Mouse (Mus musculus): ENCODE measurements at regions not wholly inside any gene's neighbourhood (a gene's known extent, or its start where the extent isn't known, plus 50 kb on each side); places are given as distances from the start of the nearest gene placed in this dataset.
A peak's percentile ranks its signal among the peaks of the same experiment; 100 is the strongest.

DNA sequence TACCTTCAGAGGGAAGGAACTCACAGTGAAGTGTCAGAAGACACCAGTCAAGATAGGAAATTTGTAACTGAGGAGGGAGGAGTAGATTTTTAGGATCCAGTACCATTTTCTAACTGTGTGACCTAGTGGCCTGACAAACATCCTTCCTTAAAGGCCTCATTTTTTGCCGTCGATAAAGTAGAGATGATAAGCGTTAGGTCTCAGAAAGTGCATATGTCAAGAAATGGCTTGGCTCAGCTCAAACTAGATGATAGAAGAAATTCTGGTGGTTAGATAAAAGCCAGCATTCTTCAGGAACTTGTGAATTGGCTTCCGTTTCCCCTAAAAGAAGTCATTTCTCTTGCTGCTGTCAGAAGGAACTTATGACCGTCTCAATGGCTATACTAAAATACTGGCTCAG, 324.1 kb upstream of the Mpdz start:
- no peak for DNase-seq (ENCODE audit: low read depth in 1 of 2, low spot score in 2 of 2)
- no peak overlapping the region for H3K27ac ChIP-seq (ENCODE audit: insufficient read depth, low read length)
- TF ChIP-seq CTCF (IDR thresholded peaks at IDR 0.05; ENCODE audit: extremely low read depth, insufficient read depth, insufficient read length, insufficient replicate concordance) (no peak), POLR2A (IDR thresholded peaks at IDR 0.05; ENCODE audit: low read depth, low read length) (no peak)
- 47% methylated on average over 5 of the region's 5 CpGs for WGBS
- H3K27me3 ChIP-seq (ENCODE audit: control insufficient read depth, insufficient read depth, low read length): no peaks in the 10 kb centered on the region
- H3K4me3 ChIP-seq (ENCODE audit: extremely low read depth, insufficient read depth, insufficient read length): no peak overlapping the region
- H3K36me3 ChIP-seq (ENCODE audit: control insufficient read depth, insufficient read depth, low read length): no peaks in the 10 kb centered on the region
- no peaks in the 10 kb centered on the region for H3K4me1 ChIP-seq (ENCODE audit: control insufficient read depth, insufficient read depth, insufficient read length)

DNA sequence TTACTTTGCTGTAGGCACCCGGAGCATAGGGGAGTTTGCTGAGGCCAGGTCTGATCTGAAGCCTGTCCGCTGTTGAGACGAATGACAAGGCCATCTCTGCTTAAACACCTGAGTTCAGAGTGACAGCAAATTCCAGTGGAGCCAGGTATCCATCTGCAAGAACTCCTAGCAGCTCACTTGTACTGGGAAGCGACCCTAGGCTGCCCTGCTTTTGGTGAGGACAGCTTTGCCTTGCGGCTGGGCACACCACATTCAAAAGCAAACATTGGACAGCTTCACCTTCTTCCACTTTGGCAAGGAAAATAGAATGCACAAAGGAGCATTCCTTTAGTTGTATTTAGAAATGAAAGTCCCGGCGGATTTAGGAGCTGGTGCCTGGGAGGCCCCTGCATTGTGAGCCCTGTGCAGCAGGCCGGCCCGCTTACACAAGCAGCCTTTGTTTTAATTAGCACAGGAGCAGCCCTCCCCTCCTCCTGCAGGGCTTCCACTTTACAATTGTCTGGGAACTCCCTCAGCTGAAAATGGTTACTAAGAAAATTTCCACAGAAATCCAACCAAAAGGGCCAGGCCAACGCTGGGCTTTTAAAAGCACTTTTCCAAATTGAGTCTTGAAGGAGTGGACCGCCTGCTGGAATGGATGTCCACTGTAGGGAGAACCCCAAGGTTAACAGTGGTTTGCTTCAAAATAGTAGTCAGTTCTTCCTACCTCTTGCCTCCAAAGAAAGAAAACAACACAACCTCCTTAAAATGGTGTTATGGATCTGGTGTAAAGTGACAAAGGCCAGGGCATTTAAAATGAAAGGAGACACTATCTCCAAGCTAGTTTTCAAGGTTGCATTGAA, 321.6 kb upstream of the Mpdz start:
- no peak for DNase-seq (ENCODE audit: low read depth in 1 of 2, low spot score in 2 of 2)
- TF ChIP-seq CTCF (IDR thresholded peaks at IDR 0.05; ENCODE audit: extremely low read depth, insufficient read depth, insufficient read length, insufficient replicate concordance): no peak
- no peak for TF ChIP-seq POLR2A (IDR thresholded peaks at IDR 0.05; ENCODE audit: low read depth, low read length)
- 83% methylated on average over 11 of the region's 11 CpGs for WGBS
- no peaks in the 10 kb centered on the region for H3K27me3 ChIP-seq (ENCODE audit: control insufficient read depth, insufficient read depth, low read length)
- H3K4me3 ChIP-seq (ENCODE audit: extremely low read depth, insufficient read depth, insufficient read length): no peak overlapping the region
- no peaks in the 10 kb centered on the region for H3K36me3 ChIP-seq (ENCODE audit: control insufficient read depth, insufficient read depth, low read length)
- H3K4me1 ChIP-seq (ENCODE audit: control insufficient read depth, insufficient read depth, insufficient read length): no peaks in the 10 kb centered on the region
- no peak overlapping the region for H3K27ac ChIP-seq (ENCODE audit: insufficient read depth, low read length)

- DNase-seq (ENCODE audit: low read depth in 1 of 2, low spot score in 2 of 2): no peak
- Histone ChIP-seq H3K4me1 (ENCODE audit: control insufficient read depth, insufficient read depth, insufficient read length) (no peaks in the 10 kb centered on the region), H3K27ac (ENCODE audit: insufficient read depth, low read length) (no peak overlapping the region), H3K36me3 (ENCODE audit: control insufficient read depth, insufficient read depth, low read length) (no peaks in the 10 kb centered on the region), H3K4me3 (ENCODE audit: extremely low read depth, insufficient read depth, insufficient read length) (no peak overlapping the region), H3K27me3 (ENCODE audit: control insufficient read depth, insufficient read depth, low read length) (no peaks in the 10 kb centered on the region)
- 81% methylated on average over 10 of the region's 10 CpGs for WGBS
- TF ChIP-seq POLR2A (IDR thresholded peaks at IDR 0.05; ENCODE audit: low read depth, low read length) (no peak), CTCF (IDR thresholded peaks at IDR 0.05; ENCODE audit: extremely low read depth, insufficient read depth, insufficient read length, insufficient replicate concordance) (no peak)
These were observed 320.9 kb upstream of the Mpdz start for GRCm38 (mm10) chr4:81763311-81764025.

- Histone ChIP-seq H3K4me3 (ENCODE audit: extremely low read depth, insufficient read depth, insufficient read length) (no peak overlapping the region), H3K27ac (ENCODE audit: insufficient read depth, low read length) (no peak overlapping the region), H3K27me3 (ENCODE audit: control insufficient read depth, insufficient read depth, low read length) (no peaks in the 10 kb centered on the region), H3K4me1 (ENCODE audit: control insufficient read depth, insufficient read depth, insufficient read length) (no peaks in the 10 kb centered on the region), H3K36me3 (ENCODE audit: control insufficient read depth, insufficient read depth, low read length) (no peaks in the 10 kb centered on the region)
- WGBS: 74% methylated on average over 11 of the region's 11 CpGs
- no peak for DNase-seq (ENCODE audit: low read depth in 1 of 2, low spot score in 2 of 2)
- TF ChIP-seq CTCF (IDR thresholded peaks at IDR 0.05; ENCODE audit: extremely low read depth, insufficient read depth, insufficient read length, insufficient replicate concordance): no peak
- TF ChIP-seq POLR2A (IDR thresholded peaks at IDR 0.05; ENCODE audit: low read depth, low read length): no peak
These were observed 320.1 kb upstream of the Mpdz start for GRCm38 (mm10) chr4:81762592-81763229.

DNA sequence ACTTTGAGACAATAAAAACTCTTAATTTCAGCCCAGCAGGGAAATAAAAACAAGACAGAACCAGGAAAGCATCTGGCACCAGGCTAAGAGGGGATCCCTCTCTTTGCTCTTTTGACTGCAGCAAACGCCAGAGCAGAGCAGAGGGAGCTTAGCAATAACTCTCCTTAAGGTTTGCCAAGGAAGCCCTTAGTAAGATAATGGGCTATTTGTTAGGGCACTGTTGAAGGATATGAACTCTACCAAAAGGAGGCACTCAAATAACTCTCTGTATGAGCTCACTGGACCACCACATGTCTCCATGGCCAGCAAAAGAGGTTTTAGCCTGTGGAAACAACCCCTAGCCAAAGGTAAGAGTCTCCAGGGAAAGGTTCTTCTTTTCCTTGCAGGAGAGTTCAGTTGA, 315.3 kb upstream of the Mpdz start:
- Histone ChIP-seq H3K4me1 (ENCODE audit: control insufficient read depth, insufficient read depth, insufficient read length) (no peaks in the 10 kb centered on the region), H3K4me3 (ENCODE audit: extremely low read depth, insufficient read depth, insufficient read length) (no peak overlapping the region), H3K27me3 (ENCODE audit: control insufficient read depth, insufficient read depth, low read length) (no peaks in the 10 kb centered on the region), H3K27ac (ENCODE audit: insufficient read depth, low read length) (no peak overlapping the region), H3K36me3 (ENCODE audit: control insufficient read depth, insufficient read depth, low read length) (no peaks in the 10 kb centered on the region)
- no peak for DNase-seq (ENCODE audit: low read depth in 1 of 2, low spot score in 2 of 2)
- no peak for TF ChIP-seq POLR2A (IDR thresholded peaks at IDR 0.05; ENCODE audit: low read depth, low read length)
- no peak for TF ChIP-seq CTCF (IDR thresholded peaks at IDR 0.05; ENCODE audit: extremely low read depth, insufficient read depth, insufficient read length, insufficient replicate concordance)
- 77% methylated on average over 1 of the region's 1 CpGs for WGBS

DNA sequence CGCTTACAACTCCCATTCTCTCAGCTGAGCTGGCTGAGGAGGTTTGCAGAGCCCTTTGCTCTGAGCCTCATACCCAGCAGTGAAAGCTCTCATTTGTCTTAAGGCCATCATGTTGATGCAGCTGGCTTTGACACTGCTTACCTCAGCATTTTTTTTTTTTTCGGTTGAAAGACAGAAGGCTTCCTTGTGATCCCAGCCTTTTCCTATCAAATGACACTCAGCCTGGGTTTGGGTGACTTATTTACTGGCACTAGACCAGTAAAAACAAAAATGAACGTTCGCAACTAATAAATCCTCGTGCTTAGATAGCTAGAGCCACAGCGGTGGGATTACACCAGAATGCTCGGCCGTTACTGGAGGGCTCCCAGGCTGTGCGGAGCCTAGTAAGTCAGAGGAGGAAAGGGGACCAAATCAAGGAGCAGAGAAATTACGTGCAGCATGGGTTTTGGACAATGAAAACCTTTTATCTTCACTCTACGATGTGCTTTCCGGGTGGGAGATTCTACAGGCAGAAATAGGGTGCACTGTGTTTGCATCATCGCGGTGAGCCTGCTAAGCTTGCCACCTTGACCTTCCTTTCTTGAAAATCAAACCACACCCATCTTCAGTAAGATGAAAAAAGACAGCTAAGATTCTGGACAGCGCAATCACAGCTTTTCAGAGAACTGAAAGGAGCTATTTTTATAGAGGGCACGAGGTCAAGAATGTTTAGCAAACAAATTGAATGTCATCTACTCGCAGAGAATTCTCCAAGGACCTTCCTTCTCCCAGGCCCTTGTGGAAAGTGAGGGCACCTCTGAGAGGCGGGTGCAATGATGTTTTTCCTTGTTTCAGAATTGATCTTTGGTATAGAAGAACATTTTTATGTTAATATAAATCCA, 302.3 kb upstream of the Mpdz start:
- no peaks in the 10 kb centered on the region for H3K36me3 ChIP-seq (ENCODE audit: control insufficient read depth, insufficient read depth, low read length)
- H3K4me1 ChIP-seq (ENCODE audit: control insufficient read depth, insufficient read depth, insufficient read length): no peaks in the 10 kb centered on the region
- H3K27me3 ChIP-seq (ENCODE audit: control insufficient read depth, insufficient read depth, low read length): no peaks in the 10 kb centered on the region
- TF ChIP-seq CTCF (IDR thresholded peaks at IDR 0.05; ENCODE audit: extremely low read depth, insufficient read depth, insufficient read length, insufficient replicate concordance) (no peak), POLR2A (IDR thresholded peaks at IDR 0.05; ENCODE audit: low read depth, low read length) (no peak)
- 72% methylated on average over 18 of the region's 18 CpGs for WGBS
- 0 out of 2 replicates have a peak overlapping the region, but pooled peaks have one; percentile 3 for H3K27ac ChIP-seq (ENCODE audit: insufficient read depth, low read length)
- H3K4me3 ChIP-seq (ENCODE audit: extremely low read depth, insufficient read depth, insufficient read length): no peak overlapping the region
- no peak for DNase-seq (ENCODE audit: low read depth in 1 of 2, low spot score in 2 of 2)

All from spleen, adult 2 months (tissue).